Mouse (Mus musculus) small intestine, adult 2 months (tissue): ENCODE measurements around the gene Nrg3.

Experiments used
- CTCF ChIP-seq: fragments of 200-500 bp; IDR thresholded peaks from 2 replicates; pipeline ENCODE4 v1.5.1; 2012; ENCODE audit warnings: low read depth, mild to moderate bottlenecking, control low read depth, inconsistent platforms, low read length, moderate library complexity, mixed read lengths; ENCODE audit not compliant: insufficient replicate concordance, insufficient read length; ENCODE audit errors: extremely low read depth
- POLR2A ChIP-seq: fragments of 200-500 bp; IDR thresholded peaks from 2 replicates; pipeline ENCODE4 v1.6.1; 2012; ENCODE audit warnings: low read depth, mild to moderate bottlenecking, control low read depth, inconsistent platforms, low read length, moderate library complexity

DNA sequence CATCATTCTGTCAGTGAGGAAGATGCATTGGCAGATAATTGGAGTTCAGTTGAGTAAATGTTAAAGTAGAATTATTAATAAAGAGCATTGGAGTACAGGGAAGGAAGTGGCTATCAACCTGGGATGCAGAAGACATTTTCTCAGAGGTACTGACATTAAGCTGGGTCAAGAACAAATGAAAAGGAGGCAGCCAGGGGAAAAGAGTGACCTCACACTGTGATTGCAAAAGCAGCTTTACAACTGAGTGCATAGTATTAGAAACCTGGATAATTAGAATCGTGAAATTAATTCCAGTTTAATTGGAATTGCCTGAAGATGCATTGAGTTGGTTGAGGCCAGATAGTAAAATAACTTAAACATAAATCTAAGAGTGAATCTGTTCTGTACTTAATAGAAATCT is 535.4 kb downstream of the Nrg3 start:
- no peak for TF ChIP-seq POLR2A
- no peak for TF ChIP-seq CTCF
